Mouse (Mus musculus) 416B (cell line): ENCODE results near the gene Kansl1l.
"Not testable (repeated sequence)": the region's sequence is repeated elsewhere in the genome, so short reads cannot be mapped to it uniquely, and the experiment has no call there.

Experiments used
- DNase-seq: peaks from one replicate; pipeline ENCODE4 v3.0.0; 2011; ENCODE audit warnings: low read depth

The Kansl1l gene

GRCm38 (mm10) chr1:66700149-66700692, 117.1 kb downstream of the Kansl1l start:
- DNase-seq, result peak; percentile 60

DNA sequence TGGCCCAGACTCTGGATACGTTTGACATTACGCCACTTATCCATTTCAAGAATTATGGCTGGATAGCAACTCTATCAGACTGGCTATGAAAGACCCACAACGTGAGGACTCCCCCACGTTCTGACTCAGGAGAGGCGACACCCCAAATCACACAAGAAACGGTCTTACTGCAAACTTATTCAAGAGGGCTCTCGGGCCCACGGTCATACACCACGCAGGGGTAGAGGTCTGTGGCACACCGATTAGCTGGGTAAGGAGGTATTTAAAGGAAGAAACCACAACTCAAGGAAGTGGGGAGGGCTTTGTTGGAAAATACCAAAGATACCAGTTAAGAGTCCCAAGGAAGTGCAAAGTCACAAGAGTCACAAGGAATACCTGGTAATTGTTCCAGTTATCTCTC, 117.7 kb downstream of the Kansl1l start:
- DNase-seq, result not testable (repeated sequence)

DNA sequence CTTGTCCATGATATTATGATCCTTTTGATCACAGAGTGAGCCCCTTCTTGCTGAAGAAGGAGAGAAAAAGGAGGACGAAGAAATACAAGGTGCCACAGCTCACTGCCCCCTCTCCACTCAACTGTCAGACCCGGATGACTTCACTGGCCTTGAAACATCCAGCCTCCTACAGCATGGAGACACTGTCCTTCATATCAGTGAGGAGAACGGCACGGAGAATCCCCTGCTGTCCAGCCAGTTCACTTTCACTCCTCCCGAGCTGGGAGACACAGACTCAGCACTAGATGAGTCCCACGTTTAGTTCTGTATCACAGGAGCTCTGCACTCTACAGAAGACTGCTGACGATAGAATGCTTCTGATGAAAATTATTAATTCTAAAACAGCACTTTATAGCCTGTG, 122.1 kb downstream of the Kansl1l start:
- no peak for DNase-seq

DNA sequence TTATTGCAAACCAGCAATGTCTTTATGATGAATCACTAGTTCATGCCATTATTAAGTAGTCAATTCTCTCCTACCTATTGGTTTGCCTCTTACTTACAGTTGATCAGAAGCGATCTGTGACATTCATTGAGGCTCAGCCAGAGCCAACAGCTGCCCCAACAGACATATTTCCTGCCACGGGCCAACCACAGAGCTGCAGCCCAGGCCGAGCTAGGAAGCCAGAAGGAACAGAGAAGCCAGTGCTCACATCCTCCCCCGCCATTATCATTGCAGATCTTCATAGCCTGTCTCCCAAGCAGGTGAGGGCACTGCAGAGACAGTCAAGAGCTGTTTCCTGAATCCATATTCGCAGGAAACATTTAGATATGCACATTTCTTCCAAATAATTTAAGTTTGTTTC, 123.1 kb downstream of the Kansl1l start:
- peak; percentile 74 for DNase-seq

GRCm38 (mm10) chr1:66692780-66693392, 124.5 kb downstream of the Kansl1l start:
- no peak for DNase-seq

DNA sequence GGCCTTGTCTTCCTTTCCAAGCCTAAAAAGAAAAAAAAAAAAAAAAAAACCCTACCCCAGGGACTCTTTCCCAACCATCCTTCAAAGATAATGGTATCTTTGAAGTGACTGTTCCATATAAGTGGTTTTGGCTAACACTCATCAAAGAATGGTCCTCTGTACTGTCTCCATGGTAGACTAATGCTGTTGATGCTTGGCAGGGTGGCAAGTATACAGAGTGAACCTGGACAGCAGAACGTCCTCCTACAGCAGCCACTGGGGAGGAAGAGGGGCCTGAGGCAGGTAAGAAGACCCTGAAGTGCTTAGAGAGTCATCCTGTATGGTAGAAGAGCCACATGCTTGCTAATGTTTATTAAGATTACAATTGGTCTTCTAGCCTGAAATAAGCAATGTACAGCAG, 125.1 kb downstream of the Kansl1l start:
- DNase-seq, result no peak

- DNase-seq, result no peak
These were observed 125.6 kb downstream of the Kansl1l start for GRCm38 (mm10) chr1:66691772-66692171.

DNA sequence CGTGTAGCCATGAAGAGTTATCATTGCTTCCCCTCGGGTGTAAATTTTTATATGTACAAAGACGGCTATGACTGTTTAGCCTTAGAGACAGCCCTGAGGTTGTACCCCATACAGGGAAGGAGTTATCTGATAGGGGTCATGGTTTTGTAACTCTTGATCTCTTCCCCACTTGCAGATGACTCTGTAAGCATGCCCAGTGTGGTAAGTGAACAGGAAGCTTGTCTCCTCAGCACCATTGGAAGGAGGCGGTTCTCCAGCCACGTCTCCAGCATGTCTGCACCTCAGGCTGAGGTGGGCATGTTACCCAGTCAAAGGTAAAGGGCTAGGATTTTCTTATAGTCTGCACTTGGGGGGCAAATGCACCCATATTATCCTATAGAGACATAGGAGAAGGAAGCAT, 134.4 kb downstream of the Kansl1l start:
- DNase-seq, result peak; percentile 47

GRCm38 (mm10) chr1:66678662-66679061, 138.7 kb downstream of the Kansl1l start:
- DNase-seq, result peak; percentile 35

DNA sequence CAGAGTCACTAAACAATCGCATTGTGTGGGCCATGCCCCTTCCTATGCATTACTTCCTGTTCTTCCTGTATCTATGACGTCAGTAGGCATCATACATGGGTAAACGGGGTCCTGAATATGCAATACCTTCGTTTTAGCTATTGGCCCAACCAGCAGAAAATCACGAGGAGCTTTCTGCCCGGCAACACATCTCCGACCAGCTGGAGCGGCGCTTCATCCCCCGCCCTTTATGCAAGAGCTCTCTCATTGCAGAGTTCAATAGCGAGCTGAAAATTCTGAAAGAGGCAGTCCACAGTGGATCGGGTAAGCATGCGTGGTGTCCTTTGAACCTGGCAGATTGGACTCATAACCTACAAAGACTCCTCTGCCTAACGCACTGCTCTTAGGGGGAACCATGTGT, 139.4 kb downstream of the Kansl1l start:
- no peak for DNase-seq

DNA sequence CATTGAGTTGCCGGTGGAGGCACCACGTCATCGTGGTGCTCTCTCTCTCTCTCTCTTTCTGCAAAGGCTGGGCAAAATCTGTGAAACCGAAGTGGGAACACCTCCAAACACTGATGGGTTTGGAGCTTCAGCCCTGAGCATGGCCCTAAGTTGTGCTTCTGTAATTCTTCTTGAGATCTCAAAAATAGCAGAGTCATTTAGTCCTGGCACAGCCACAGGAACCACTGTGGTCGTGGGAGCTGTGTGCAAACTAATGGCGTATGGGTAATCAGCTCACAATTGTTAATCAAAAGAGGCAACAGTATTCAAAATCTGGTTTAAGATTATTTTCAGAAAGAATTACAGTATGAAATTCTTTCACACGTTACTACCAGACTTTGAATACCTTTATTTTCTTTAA, 144.6 kb downstream of the Kansl1l start:
- peak; percentile 44 for DNase-seq

- no peak for DNase-seq
These were observed 145.9 kb downstream of the Kansl1l start for GRCm38 (mm10) chr1:66671475-66671874.
